Mouse (Mus musculus) midbrain, postnatal 0 days (tissue): Measurements from ENCODE around the gene 1600015I10Rik. TPM values are rescaled to one million over a fixed set of nuclear protein-coding genes. Genes with fewer than 3 reads are reported as not detected.
A peak's percentile ranks its signal among the peaks of the same experiment; 100 is the strongest.
"Not testable (repeated sequence)": the region's sequence is repeated elsewhere in the genome, so short reads cannot be mapped to it uniquely, and the experiment has no call there.

Source experiments
- ATAC-seq: fragments of 200-750 bp; cut with Nextera tagmentation; 2 replicates; pipeline ENCODE4 v1.8.0; 2017; ENCODE audit warnings: moderate number of reproducible peaks, mild to moderate bottlenecking, moderate TSS enrichment, moderate library complexity; ENCODE audit not compliant: low FRiP score
- DNase-seq: peaks from one replicate; pipeline ENCODE4 v3.0.0-alpha.2; 2015; ENCODE audit warnings: low spot score
- H3K27ac ChIP-seq: fragments of 300-500 bp; sonication (generic); 2 replicates; pipeline ENCODE4 v1.5.1; 2014; ENCODE audit warnings: low read depth, mild to moderate bottlenecking, low read length, mixed read lengths
- H3K27me3 ChIP-seq: fragments of 300-500 bp; sonication (generic); 2 replicates; pipeline ENCODE4 v1.6.1; 2014; ENCODE audit warnings: low read length, control low read depth, mixed read lengths; ENCODE audit not compliant: insufficient read depth
- H3K36me3 ChIP-seq: fragments of 300-500 bp; sonication (generic); 2 replicates; pipeline ENCODE4 v1.6.1; 2014; ENCODE audit warnings: low read length, control low read depth, mixed read lengths; ENCODE audit not compliant: insufficient read depth
- H3K4me1 ChIP-seq: fragments of 300-500 bp; sonication (generic); 2 replicates; pipeline ENCODE4 v1.6.1; 2014; ENCODE audit warnings: mild to moderate bottlenecking, control low read depth, antibody characterized with exemption, low read length, mixed read lengths; ENCODE audit not compliant: insufficient read depth
- H3K4me2 ChIP-seq: fragments of 300-500 bp; sonication (generic); 2 replicates; pipeline ENCODE4 v1.6.1; 2014; ENCODE audit warnings: low read depth, mild to moderate bottlenecking, low read length, mixed read lengths; ENCODE audit not compliant: poor library complexity, severe bottlenecking
- H3K4me3 ChIP-seq: fragments of 300-500 bp; sonication (generic); 2 replicates; pipeline ENCODE4 v1.5.1; 2014; ENCODE audit warnings: low read depth, mild to moderate bottlenecking, low read length, moderate library complexity
- H3K9ac ChIP-seq: fragments of 300-500 bp; sonication (generic); replicated peaks from 2 replicates; pipeline ENCODE4 v1.6.1; 2014; ENCODE audit warnings: mild to moderate bottlenecking, low read length, moderate library complexity, mixed read lengths; ENCODE audit not compliant: poor library complexity, severe bottlenecking
- H3K9me3 ChIP-seq: fragments of 300-500 bp; sonication (generic); 2 replicates; pipeline ENCODE4 v1.6.1; 2016; ENCODE audit warnings: low read length, control low read depth
- CTCF ChIP-seq: IDR thresholded peaks from 2 replicates; pipeline ENCODE4 v1.5.1; 2016; ENCODE audit warnings: antibody characterized with exemption, mild to moderate bottlenecking
- WGBS: fragments of 180-500 bp; shearing (Covaris S2); extraction: QIAGEN DNeasy Blood & Tissue Kit; methylation state at CpG from one replicate; pipeline ENCODE4 v1.1.7; 2014; 5-methylcytosine and 5-hydroxymethylcytosine counted together
- polyA plus RNA-seq: library from polyadenylated mRNA; unstranded; fragments of >200 nt; fragmentation: Nextera tagmentation; extraction: Ambion mirVana; gene quantifications from 2 replicates; pipeline ENCODE4 v1.2.1, GENCODE M21; 2015
- total RNA-seq: library from RNA; depleted of rRNA; stranded (reverse); fragments of >200 nt; gene quantifications from 2 replicates; pipeline ENCODE4 v1.2.3, GENCODE M21; 2014

The 1600015I10Rik gene
- total and polyA plus RNA-seq, 2 experiments from 2014 or later, result not detected

DNA sequence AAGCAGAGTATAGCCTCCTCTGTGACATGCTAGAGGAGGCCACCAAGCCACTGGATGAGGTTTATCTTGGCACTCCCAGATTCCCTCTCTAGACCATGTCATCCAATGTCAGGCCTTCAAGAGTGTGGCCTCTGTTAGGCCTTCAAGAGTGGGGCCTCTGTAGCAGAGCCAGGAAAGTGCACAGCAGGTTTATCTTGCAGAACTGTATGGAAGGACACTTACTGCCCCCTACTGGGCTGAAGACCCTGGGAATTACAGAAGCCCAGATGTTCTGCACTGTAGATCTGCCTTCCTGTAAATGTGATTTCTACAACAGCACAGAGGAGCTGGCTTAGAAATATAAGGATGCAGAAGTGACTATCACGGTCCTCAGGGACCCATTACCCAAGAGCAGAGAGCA is 25.3 kb downstream of the 1600015I10Rik start:
- ATAC-seq (no peak), DNase-seq (peak; percentile 57)
- Histone ChIP-seq H3K36me3 (no peaks in the 10 kb centered on the region), H3K27ac (no peak overlapping the region), H3K9me3 (no peaks in the 10 kb centered on the region), H3K27me3 (no peaks in the 10 kb centered on the region), H3K4me1 (no peaks in the 10 kb centered on the region), H3K4me3 (no peak overlapping the region), H3K4me2 (no peak overlapping the region), H3K9ac (no peak overlapping the region)
- peak; percentile 68 for TF ChIP-seq CTCF
- 46% methylated on average over 1 of the region's 1 CpGs for WGBS

DNA sequence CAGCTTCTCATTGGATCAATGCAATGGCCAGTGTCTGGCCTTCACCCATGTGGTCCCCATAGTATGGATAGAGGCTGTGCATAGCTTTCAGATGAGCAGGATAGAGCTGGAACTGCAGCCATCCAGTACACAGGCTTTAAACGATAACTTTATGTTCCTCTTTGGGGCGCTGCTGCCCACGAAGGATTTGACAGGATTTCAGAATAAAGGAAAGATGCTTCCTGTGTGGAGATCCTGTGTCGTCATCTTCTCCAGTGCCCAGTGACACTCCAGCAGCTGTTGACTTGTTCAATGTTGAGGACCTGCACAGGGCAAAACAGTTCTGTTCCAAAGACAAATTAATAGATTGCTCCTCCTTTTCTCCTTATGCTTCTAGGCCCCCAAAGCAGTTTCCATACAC is 27.1 kb downstream of the 1600015I10Rik start:
- DNase-seq (no peak), ATAC-seq (no peak)
- Histone ChIP-seq H3K27ac (no peak overlapping the region), H3K27me3 (no peaks in the 10 kb centered on the region), H3K36me3 (no peaks in the 10 kb centered on the region), H3K4me1 (no peaks in the 10 kb centered on the region), H3K9ac (no peak overlapping the region), H3K4me3 (no peak overlapping the region), H3K4me2 (no peak overlapping the region), H3K9me3 (no peaks in the 10 kb centered on the region)
- TF ChIP-seq CTCF, result no peak
- WGBS, result 85% methylated on average over 4 of the region's 4 CpGs

DNA sequence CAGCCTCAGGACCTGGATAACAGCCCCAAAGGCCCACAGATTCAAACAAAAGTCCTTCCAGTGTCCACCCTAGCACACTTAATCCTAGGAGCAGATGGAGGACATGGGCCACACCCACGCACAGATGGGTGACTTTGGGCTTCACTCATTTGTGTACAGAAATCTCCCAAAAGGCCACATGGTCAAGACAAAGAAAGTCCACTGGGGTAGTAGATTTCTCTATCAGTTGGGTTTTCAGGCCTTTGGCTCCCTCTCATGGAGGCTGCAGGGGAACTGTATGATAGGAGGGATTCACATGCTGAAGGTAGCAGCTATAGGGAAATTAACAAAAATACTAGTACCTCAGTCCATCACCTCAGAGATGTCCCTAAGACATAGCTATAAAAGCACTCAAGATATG is 28.4 kb downstream of the 1600015I10Rik start:
- Histone ChIP-seq H3K27me3 (no peaks in the 10 kb centered on the region), H3K9ac (no peak overlapping the region), H3K4me3 (no peak overlapping the region), H3K27ac (no peak overlapping the region), H3K9me3 (no peaks in the 10 kb centered on the region), H3K4me1 (no peaks in the 10 kb centered on the region), H3K36me3 (no peaks in the 10 kb centered on the region), H3K4me2 (no peak overlapping the region)
- TF ChIP-seq CTCF, result peak; percentile 81
- DNase-seq (peak; percentile 86), ATAC-seq (0 out of 2 replicates have a peak, but pooled peaks have one; percentile 54)
- WGBS, result 34% methylated on average over 1 of the region's 1 CpGs

DNA sequence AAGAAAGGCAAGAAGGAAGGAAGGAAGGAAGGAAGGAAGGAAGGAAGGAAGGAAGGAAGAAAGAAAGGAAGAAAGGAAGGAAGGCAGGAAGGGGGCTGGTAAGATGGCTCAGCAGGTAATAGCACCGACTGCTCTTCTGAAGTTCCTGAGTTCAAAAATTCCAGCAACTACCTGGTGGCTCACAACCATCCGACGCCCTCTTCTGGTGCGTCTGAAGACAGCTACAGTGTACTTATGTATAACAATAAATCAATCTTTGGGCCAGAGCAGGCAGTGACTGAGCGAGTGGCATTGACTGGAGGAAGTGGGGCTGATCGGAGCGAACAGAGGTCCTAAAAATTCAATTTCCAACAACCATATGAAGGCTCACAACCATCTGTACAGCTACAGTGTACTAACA is 29.5 kb downstream of the 1600015I10Rik start:
- H3K27me3 ChIP-seq, H3K4me2 ChIP-seq, H3K36me3 ChIP-seq, H3K4me3 ChIP-seq, H3K9me3 ChIP-seq, H3K9ac ChIP-seq, H3K4me1 ChIP-seq, ATAC-seq, DNase-seq, H3K27ac ChIP-seq: not testable (repeated sequence)
- TF ChIP-seq CTCF, result peak; percentile 43; the same call in 1 of the 2 replicates
- WGBS, result 29% methylated on average over 7 of the region's 7 CpGs

DNA sequence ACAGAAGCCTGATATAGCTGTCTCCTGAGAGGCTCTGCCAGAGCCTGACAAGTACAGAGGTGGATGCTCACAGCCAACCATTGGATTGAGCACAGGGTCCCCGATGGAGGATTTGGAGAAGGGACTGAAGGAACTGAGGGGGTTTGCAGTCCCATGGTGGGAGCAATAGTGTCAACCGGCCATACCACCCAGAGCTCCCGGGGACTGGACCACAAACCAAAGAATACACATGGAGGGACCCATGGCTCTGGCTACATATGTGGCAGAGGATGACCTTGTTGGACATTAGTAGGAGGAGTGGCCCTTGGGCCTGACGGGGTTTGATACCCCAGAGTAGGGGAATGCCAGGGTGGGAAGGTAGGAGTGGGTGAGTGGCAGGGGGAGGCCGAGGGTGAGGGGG is 37.0 kb downstream of the 1600015I10Rik start:
- 89% methylated on average over 5 of the region's 5 CpGs for WGBS

DNA sequence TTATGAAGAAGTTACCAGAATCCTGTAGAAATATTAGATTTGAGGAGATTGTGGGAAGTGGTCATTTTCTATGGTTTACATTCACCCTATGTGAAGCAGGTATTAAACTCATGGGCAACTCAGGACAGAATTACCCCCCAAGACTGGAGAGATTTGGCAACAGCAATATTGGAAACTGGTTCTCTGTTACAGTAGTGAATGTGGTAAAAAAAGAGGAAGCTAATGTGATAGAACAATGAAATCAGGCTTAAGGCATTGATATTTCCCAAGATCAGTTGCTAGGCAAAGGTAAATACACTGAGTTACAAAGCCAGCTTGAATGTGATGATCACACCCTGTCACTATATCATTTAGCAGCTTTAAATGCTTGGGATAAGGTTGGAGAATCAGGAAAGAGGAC is 38.2 kb downstream of the 1600015I10Rik start:
- H3K27ac ChIP-seq, result no peak overlapping the region
- no peak overlapping the region for H3K4me2 ChIP-seq
- DNase-seq (no peak), ATAC-seq (no peak)
- H3K4me1 ChIP-seq, result no peaks in the 10 kb centered on the region
- H3K36me3 ChIP-seq, result no peaks in the 10 kb centered on the region
- no peaks in the 10 kb centered on the region for H3K27me3 ChIP-seq
- no peak overlapping the region for H3K9ac ChIP-seq
- TF ChIP-seq CTCF, result no peak
- H3K4me3 ChIP-seq, result no peak overlapping the region
- H3K9me3 ChIP-seq, result no peaks in the 10 kb centered on the region

More for the DNA sequence above, 37.0 kb downstream of the 1600015I10Rik start:
- not testable (repeated sequence) for H3K27me3 ChIP-seq, H3K36me3 ChIP-seq, H3K4me2 ChIP-seq, H3K4me3 ChIP-seq, ATAC-seq, H3K9me3 ChIP-seq, DNase-seq, H3K9ac ChIP-seq, H3K4me1 ChIP-seq, H3K27ac ChIP-seq

DNA sequence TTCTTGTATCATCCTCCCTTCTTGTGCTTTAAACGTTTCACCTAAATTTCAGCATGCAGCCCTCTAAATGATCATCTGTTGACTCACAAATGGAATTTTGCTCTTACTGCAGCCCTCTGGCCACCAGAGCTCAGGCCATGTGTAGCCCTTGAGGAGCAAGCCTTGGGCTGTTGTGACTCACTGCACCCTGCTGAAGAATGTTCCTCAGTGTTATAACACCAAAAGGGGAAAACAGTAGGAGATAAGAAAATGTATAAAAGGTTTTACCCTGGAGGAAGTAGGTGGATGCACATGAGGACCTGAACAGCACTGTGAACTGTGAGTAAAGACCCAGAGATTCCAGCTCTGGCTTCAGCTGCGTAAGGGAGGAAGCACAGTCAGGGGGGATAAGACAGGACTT is 45.0 kb downstream of the 1600015I10Rik start, which contains the start of gene Doxl2:
TSS of gene Doxl2 (plus strand) at position 301 of the 400 bp plus-strand sequence.
- Histone ChIP-seq H3K4me2 (no peak within 1 kb of the TSS), H3K27ac (no peak within 1 kb of the TSS), H3K9me3 (no peaks in the 10 kb centered on the region), H3K9ac (no peak within 1 kb of the TSS), H3K4me3 (no peak within 1 kb of the TSS), H3K27me3 (no peaks in the 10 kb centered on the region), H3K36me3 (no peaks in the 10 kb centered on the region), H3K4me1 (no peaks in the 10 kb centered on the region)
- TF ChIP-seq CTCF, result no peak
- ATAC-seq (no peak), DNase-seq (no peak)
- 79% methylated on average over 2 of the region's 2 CpGs for WGBS
